Mouse (Mus musculus) lung, postnatal 14 days (tissue): ENCODE measurements around the gene Znhit3.

ENCODE experiments used
- DNase-seq: peaks from one replicate; pipeline ENCODE4 v3.0.0; 2021

The Znhit3 gene

DNA sequence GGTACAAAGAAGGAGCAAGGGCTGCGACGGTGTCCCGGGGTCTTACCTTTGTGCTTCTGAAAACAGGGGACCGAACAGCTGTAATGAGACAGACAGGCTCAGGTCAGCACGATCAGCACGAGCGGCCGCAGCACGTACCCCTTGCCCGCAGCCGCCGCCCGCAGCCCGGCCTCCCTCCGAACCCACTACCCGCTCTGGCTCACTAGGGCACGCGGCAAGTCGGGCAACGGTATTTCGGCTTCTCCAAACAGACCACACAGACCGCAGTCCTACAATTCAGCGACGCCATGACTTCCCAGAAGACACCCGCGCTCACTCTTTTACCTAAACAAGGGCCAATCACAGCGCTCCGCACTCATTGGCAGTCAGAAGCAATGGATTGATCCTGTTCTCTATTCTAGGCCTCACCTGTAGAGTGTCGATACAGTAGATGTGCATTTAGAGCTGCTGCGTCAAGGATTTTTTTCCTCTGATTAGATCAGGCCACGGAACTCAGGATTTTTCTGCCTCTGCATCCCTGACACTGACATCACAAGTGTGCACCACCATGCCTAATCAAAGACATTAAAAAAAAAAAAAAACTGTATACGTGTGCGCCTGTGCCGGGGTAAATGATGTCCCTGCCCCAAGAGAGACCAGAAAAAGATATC is at the start of gene Znhit3:
TSS of gene Znhit3 (minus strand) at position 314 of the 650 bp plus-strand sequence.
- DNase-seq: peak; percentile 85

DNA sequence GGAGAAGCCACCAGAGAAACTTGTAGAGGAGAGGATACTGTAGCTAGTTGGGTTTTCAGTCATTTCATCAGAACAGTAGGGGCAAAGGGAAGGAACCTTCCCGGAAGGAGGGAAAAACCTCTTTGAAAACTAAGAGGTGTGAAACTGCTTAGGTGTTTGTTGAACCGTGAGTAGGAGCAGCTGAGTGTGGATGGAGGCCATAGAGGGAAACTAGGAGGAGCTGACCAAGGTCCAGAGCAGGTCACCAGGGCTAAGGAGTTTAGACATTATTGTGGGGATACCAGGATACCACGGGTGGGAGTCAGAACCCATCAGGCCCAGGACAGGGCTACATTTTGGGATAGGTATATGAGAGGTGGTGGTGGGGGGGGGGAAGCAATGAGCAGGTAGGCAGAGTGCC is 47.4 kb upstream of the Znhit3 start:
- DNase-seq: no peak

DNA sequence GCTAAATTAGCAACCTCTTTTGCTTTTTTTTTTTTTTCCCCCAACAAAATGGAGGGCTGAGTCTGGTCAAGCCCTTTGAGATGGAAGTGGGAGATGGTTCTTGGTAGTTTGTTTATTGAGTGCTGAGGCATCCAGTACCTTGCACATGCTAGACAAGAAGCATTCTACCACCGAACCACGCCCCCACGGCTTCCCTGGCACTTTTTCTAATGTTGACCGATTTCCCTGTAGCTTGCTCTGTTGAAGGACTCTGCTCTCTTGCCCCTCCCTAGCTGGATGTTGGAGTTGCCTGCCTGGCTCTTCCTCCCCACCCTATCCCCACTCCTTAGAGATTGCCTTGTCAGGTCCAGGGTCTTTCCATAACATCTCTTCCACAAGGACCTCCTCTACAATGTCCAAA is 46.4 kb upstream of the Znhit3 start:
- DNase-seq: no peak

DNA sequence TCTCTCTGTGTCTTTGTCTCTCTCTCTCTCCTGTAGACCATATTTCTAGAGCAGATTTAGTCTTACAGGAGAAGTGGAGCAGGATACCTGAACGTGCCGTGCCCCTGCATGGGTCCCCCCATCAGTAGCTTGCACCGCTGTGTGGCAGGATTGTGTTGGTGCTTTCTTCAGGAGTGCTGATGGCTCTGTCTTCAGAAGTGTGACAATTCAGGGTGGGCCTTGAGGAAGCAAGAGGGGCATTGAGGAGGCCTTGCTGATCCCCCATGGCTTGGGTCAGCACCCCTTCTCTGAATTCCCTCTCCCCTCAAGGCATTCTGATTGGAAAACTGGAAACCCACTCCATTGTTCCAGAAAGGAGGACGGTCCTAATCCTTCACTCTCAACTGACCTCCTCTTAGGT is 45.4 kb upstream of the Znhit3 start:
- DNase-seq: no peak

DNA sequence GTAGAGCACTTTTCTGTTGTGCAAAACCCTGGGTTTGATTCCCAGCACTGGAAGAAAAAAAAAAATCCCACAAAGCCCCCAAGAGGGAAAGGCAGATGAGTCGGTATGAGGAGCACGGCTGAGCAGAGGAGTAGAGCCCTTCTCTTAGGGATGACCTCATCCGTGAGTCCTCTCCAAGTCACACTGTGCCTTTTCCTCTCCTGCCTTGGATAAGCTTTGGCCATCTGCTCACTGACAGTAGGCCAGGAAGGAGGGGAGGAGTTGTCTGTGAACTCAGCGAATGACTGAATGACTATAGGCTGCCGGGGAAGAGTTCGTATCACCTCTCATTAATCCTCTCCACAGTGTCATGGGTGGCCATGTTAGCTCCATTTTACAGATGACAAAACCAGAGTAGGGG is 44.6 kb upstream of the Znhit3 start:
- DNase-seq: no peak

DNA sequence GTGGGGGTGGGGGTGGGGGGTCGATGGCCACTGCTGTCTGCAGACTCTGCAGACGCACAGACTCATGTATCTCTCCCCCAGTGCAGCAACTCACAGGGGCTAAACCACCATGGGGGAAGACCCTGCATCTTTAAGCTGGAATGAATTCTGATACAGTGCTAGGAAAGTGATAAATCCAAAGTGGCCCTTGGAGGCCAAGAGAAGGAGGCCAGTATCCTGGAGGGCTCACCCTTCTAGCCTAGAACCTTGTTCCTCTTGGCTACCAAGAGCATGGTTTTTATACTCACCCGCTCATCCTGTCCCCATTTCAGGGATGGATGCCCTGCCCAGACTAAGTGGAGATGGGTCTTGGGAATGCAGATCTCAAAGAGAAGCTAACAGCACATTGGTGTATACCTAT is 44.1 kb upstream of the Znhit3 start:
- DNase-seq: no peak

DNA sequence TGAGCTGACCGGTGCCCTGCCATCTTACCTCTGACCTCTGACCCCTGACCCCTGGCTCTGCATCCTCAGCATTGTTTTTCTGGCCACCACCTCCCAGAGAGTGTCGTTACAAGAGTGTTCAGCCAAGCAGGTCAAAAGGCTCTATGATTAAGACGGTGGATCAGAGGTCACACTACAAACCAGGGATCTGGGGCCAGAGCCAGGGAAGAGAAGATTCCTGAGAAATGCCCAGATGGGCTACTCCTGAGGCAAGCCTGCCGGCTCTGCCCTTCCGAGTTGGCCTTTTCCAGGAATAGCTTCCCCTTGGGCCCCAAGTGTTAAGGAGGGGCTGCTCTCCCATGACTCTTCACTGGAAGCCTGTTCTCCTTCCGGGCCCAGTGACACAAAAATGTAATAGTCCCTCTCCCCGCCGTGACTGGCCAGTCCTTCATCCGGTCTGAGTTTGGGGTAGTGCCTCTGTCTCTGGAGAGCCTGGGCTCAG is 43.6 kb upstream of the Znhit3 start:
- no peak for DNase-seq

DNA sequence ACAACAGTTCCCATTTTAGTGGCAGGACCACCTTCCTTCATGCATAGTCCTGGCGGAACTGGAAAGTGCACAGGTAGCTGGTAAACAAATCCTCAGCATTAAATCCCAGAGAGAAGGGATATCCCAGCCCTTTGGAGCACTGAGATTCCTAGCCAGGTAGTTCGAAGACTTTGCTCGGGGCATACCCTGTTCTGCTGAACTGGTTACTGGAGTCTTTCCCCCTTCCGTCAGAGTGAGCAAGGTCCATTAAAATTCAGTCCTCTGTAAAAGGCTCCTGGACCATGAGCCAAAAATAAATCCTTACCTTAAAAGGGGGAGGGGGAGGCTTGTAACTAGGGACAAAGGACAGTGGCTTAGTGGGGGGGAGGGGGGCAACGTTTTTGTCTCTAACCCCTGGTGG is 43.0 kb upstream of the Znhit3 start:
- no peak for DNase-seq

DNA sequence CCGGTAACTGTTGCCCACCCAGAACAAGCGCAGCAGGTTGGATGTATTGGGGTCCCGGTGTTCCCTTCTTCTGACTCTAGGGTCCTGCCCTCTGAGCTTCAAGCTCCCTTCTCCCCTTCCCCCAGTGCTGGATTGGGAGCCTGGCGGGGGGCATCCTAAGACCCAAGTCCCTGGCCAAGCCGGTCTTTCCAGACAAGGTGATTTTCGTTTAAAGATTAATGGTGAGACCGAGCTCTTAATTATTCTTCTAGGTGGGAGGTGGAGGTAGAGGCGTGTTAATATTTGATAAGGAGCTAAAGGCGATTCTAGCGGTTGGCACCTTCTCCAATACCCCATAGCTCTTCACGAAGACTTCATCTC is 42.1 kb upstream of the Znhit3 start:
- DNase-seq: no peak

DNA sequence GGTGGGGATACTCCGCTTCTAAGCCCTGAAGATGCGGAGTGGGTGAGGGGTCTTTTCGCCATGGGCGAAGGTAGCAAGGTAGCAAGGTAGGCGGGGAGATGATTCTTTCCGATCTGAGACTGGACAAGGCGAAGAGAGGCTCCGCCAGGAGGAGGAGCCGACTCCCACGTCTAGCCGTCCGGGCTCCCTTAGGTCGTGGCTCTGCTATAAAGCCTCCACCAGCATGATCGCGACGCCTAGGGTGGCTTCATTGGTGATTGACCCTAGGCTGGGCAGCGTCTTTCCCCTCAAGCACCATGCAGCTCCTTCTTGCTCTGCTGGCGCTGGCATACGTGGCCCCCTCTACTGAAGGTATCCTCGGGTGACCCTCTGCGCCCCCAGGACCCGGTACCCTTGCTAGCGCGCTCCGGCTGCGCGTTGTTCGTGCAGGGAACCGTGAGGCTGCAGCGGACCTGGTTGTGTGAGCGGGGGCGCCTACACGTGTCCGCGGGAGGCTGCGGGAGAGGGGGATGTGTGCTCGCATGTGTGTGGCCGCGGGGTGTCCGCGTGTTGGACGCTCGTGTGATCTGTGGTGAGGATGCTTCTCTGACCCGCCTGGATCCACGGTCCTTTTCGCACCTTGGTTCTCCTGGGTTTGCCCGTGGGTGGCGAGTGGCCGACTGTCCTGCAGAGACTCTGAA is 41.6 kb upstream of the Znhit3 start, which contains the start of gene Car4:
TSS of gene Car4 (plus strand) at position 196 of the 680 bp plus-strand sequence.
- DNase-seq: peak; percentile 42

DNA sequence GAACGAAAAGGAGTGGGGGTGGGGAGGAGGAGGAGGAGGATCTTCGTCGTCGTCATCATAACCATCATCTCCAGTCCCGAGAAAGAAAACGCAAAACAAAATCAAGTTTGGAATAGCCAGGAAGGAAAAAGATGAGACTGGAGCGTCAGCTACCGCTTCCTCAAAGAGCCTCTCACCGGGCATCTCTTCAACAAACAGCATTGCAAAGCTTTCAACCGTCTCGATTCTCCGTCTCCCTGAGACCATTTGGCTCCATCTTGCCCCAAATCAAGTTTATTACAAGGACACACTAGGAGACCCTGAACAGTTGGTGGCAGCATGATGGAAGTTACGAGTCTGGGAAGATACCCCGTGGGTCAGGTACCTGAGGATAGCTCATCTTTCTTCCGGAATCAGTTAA is 41.0 kb upstream of the Znhit3 start:
- DNase-seq: no peak

DNA sequence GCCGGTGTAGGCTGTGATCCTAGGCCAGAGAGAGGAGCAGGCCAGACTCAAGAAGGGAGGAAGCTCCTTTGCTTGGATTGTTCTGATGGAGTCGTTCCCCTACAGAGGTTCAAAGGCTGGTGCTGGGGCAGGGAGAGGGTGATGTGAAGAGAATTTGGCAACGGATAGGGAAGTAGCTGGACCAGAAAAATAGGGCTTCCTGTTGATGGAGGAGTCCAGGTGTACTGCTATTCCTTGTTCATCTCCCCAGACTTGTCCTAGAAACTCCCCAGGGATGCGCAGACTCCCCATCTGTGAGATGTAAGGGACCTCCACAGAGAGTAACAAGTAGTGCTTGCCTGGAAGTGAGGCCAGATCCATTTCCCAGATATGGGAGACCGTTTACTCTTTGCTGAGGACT is 40.2 kb upstream of the Znhit3 start:
- DNase-seq: no peak

DNA sequence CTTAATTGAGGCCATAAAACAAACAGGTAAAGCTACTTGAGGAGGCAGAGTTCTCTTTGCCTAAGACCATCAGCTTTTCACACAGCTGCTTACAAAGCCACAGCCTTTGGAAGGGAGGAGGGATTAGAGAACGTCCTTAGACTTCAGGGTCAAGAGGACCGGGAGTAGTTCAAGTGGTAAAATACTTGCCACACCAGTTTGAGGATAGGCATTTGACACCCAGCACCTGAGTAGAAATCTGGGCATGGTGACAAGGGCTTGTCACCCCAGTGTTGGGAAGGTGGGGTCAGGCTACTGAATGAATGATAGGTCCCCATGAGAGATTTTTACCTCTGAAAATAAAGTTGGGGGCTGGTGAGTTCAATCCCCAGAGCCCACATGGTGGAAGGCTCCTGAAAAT is 36.4 kb upstream of the Znhit3 start:
- peak; percentile 52 for DNase-seq

DNA sequence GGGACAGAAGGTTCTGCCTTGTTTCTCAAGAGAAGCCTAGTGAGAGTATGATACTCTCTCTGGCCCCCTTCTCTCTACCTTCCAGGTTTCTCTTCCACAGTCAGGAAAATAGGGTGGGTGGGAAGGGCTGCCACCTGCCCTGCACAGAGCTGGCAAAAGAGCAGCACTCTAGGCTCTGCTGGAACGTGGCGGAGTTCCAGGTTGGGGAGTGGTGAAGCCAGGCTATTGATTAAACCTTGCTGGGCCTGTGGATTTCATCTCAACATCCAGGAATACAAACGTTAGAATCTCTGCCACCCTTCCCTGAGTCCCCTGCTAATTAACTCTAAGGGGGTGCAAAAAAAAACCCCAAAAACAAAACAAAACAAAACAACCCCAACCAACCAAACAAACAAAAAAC is 32.4 kb upstream of the Znhit3 start:
- no peak for DNase-seq

DNA sequence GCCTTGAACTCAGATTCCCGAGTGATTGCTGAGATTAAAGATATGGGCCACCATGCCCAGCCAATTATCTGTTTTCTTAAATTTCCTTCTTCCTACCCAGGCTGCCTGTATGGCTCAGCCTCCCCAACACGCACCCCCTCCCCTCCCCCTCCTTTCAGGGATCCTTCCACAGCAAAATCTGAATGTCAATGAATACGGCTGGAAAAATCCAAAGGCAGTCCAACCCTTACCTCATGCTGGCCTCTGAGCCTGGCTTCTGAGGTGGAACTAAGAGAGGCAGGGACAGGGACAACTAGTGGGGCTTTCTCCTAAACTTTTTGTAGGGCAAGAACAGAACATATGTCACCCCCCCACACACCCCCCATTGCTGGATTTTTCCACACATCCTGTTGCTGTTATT is 31.9 kb upstream of the Znhit3 start:
- no peak for DNase-seq

DNA sequence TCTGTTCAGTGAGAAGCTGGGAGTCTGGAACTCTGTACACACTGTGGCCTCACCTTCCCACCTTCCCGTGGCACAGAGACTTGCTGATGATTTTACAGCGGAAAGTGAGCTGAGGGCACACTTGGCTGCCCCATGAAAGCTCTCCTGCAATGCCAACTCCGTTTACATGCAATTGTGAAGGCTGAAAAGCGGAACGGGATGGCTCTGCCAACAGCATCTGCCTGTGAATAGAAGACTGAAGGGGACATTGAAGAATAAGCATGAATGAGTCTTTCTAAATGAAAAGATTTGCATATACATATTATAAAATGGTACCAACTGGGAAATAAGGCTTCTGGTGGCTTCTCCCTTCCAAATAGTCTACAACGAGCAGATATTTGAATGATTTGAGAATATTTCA is 31.0 kb upstream of the Znhit3 start:
- no peak for DNase-seq

DNA sequence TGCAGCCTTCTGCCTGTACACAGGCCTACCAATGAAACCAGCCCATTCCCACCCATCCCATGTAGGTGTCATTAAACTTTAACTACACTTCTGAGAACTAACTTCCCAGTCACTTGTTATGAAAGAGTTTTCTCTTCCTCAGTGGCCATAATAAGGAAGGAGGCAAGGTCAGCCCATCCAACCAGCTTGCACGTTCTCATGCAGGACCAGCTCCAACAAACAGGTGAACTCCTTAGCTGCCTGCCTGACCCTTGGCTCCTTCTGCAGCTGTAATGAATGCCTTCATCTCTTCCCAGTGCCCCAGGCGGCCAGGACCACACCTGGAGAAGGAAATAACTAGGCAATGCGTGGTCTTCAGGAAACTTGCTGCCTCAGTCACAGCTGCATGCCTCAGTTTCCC is 29.7 kb upstream of the Znhit3 start:
- DNase-seq: no peak

DNA sequence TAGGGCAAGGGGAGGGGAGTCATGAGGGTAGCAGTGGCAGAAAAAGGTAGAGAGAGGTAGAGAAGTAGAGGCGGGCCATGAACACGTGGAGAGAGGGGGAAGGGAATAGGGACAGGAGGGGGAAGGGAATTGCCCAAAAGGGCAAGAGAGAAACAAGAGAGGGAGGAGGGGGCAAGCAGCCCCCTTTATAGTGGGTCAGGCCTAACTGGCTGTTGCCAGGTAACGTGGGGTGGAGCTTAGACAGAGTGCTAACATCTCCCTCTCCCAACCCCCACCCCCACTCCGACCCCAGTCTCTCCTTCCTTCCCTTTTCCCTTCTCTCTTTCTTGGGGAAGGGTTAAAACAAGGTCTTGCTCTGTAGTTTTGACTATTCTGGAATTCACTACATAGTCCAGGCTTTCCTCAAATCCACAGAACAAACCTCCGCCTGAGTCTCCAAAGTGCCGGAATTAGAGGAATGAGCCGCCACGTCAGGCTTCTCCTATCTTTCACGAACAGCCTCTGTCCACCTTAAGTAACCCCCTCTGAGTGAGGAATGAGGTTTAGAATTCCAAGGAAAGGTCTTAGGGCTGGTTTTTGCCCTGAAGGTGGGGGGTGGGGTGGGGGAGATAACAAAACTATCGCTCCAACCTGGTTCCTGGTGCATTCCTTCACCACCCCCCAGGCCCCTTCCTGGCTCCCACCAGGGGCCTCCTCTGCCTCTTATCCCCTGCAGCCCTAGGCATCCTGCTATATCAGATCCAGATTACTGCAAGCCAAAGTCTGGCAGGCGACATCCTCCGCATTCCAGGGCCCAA is 28.7 kb upstream of the Znhit3 start:
- no peak for DNase-seq

DNA sequence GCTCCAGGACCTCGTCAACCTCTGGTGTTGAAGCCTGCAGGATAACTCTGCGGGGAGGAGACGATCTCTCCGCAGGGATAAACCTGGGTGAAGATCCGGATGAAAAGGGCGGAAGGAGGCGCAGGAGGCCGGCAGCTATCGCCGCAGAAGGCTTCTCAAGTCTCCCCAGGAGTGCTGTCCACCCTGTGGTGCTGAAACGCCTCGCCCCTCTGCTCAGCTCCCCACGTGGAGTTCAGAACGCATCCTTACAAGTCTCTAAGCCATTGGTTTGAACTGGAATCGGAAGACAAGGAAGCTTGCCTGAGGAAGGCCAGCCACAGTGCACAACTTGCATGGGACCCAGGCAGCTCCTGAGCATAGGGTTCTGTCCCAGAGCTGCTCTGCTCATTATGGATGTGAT is 27.8 kb upstream of the Znhit3 start:
- peak; percentile 76 for DNase-seq

DNA sequence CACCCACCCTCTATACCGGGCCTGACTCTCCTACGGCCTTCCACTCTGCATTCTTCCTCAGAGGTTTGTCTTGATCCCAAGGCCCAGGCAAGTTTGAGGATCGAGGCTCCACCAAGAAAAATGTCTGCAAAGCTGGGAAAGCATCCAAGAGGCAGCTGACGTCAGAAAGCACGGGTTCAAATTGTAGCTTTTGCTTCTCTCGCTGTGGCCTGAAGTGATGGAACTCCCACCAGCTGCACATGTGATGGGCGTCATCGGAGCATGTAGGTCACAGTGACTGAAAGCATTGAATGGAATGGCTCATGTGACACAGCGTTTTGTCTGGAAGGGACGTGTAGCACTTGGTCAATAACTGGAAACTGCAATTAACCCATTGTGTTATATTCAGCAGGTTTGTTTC is 24.0 kb upstream of the Znhit3 start:
- no peak for DNase-seq

DNA sequence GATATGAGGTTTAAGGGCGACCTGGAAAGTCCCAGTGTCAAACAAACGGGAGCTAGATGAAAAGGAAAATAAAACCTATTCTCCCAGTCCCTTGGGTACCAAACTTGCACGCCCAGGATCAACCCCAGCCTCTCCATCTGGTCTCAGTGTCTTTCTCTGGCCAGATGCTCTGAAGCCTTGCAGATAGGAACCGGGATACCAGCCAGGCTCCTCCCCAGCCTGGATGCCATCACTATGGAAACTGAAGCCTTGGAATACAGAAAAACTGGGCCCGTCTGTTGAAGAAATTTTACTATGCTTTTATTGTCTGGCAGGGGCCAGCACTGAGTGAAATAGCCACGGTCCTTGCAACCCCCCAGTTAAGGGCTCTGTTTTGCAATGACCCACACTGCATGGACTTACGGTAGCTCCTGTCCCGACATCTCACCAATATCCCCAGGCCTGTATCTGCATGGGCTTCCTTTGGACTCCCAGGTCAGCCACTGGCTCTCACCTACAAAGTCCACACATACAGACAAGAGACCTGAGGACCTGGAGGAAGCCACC is 23.4 kb upstream of the Znhit3 start:
- DNase-seq: no peak

DNA sequence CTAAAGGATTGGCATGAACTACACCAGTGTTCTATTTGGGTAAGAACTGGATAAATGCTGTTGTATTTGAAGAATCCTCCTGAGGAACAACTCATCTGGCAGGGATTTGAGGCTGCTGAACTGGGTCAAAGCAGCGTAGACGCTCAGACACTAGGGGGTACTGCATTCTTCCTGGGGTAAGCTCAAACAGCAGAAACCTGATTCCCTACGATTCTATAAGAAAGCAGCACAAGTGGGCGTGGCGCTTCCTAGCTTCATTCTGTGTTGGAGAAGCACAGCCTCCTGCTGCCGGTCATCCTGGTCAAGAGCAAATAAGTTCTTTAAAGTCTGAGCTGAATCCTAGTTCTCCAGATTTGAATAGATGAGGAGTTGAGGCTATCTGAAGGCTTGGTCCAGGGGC is 16.1 kb upstream of the Znhit3 start:
- DNase-seq: no peak

DNA sequence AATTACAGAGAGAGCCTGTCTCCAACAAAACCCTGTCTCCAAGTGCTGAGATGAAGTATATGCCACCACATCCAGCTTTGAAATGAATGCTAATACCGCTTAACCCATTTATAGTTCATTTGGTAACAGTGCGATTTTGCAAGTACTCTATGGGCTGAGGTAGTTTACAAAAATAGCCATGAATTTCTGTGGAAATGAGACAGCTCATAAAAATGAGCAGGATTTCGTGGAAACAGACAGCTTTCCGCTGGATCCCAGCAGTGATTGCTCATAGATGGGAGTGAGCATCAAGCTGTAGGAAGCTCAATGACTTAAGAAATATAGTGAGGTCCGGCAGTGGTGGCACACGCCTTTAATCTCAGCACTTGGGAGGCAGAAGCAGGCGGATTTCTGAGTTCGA is 4.8 kb upstream of the Znhit3 start:
- no peak for DNase-seq

DNA sequence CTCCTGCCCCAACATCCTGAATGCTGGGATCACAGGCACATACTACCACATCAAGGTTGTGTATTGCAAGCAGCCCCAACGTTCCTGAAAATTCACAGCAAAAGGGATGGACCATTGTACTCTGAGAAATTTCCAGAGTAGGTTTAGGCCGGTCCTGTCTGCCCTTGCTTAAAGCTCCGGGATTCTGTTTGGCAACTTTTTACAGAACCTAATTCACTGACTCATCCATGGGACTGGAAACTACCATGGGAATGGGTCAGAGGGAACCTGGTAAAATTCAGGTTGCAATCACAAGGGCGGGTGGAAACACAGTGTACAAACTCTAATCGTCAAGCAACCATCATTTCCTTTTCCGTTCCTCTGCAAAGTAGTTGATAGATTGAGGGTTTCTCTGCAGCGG is 3.8 kb upstream of the Znhit3 start:
- DNase-seq: no peak
